Mouse (Mus musculus) gastrocnemius, adult 8-10 months (tissue): ENCODE measurements around the gene Ms4a8a. TPM values are rescaled to one million over a fixed set of nuclear protein-coding genes. Genes with fewer than 3 reads are reported as not detected.

ENCODE experiments used
- DNase-seq, 2 experiments: peaks; one replicate each; pipeline ENCODE4 v3.0.0; 2022; ENCODE audit warnings: low spot score in 2 of 2
- total RNA-seq, 4 experiments: library from RNA; stranded (reverse); gene quantifications; 2 replicates each; pipeline ENCODE4 v1.2.4; 2022

The Ms4a8a gene
- total RNA-seq, 4 experiments from 2014 or later: 0.36 to 0.56 (median 0.39) TPM; not detected in 1

DNA sequence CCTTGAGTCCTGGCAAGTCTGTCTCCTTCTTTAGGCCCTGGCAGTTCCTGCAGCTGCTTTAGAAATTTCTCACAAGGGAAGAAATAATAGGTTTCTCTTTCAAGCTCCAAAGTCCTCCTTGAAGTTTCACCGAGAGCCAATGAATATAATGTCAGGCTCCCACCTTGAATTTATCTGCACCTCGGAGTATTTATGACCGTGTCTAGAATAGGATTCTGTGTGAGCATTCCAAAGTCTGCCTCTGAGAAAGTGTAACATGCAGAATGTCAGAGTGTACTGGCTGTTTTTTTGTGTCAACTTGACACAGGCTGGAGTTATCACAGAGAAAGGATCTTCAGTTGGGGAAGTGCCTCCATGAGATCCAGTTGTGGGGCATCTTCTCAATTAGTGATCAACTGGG is 63.0 kb downstream of the Ms4a8a start, which contains the start of gene Ms4a18:
Ms4a18 (minus strand) TSS at position 141 of the 400 bp plus-strand sequence.
- DNase-seq: no peak

Other genes with a start within 250 kb of the Ms4a8a start
- under 1 TPM; 0.08 to 0.45 (median 0.22) TPM for gene Slc15a3, start 241.4 kb downstream of the Ms4a8a start, total RNA-seq
- 1 to 10 TPM; 2.7 to 4.3 (median 3.4) TPM for gene Tmem132a, start 211.2 kb downstream of the Ms4a8a start, total RNA-seq
- gene Tmem109, start 199.1 kb downstream of the Ms4a8a start, total RNA-seq: 100 to 1,000 TPM; 228 to 296 (median 253) TPM
- 100 to 1,000 TPM; 151 to 188 (median 167) TPM for gene Prpf19, start 185.9 kb downstream of the Ms4a8a start, total RNA-seq
- gene Zp1, start 160.5 kb downstream of the Ms4a8a start, total RNA-seq: not detected
- not detected for gene Ptgdr2, start 143.9 kb downstream of the Ms4a8a start, total RNA-seq
- gene Ccdc86, start 131.8 kb downstream of the Ms4a8a start, total RNA-seq: 10 to 100 TPM; 13.4 to 14.5 (median 13.9) TPM
- gene Ms4a10, start 106.4 kb downstream of the Ms4a8a start, total RNA-seq: not detected
- gene Ms4a15, start 87.9 kb downstream of the Ms4a8a start, total RNA-seq: not detected
- gene Ms4a18, start 63.1 kb downstream of the Ms4a8a start, total RNA-seq: not detected
- not detected for gene 1700017D01Rik, start 49.8 kb upstream of the Ms4a8a start, total RNA-seq
- not detected for gene 1700025F22Rik, start 84.2 kb upstream of the Ms4a8a start, total RNA-seq
- not detected for gene Ms4a13, start 115.6 kb upstream of the Ms4a8a start, total RNA-seq
- gene Ms4a12, start 151.3 kb upstream of the Ms4a8a start, total RNA-seq: not detected
- gene Ms4a1, start 185.1 kb upstream of the Ms4a8a start, total RNA-seq: not detected
- gene Ms4a5, start 202.8 kb upstream of the Ms4a8a start, total RNA-seq: not detected
- gene Ms4a14, start 233.4 kb upstream of the Ms4a8a start, total RNA-seq: not detected